Mouse (Mus musculus) heart, adult 2 months (tissue): ENCODE measurements around the gene Vwa3b.

Source experiments
- CTCF ChIP-seq: fragments of 200-600 bp; IDR thresholded peaks from 2 replicates; pipeline ENCODE4 v1.8.1; 2022; ENCODE audit warnings: antibody characterized with exemption, mild to moderate bottlenecking, moderate library complexity
- POLR2A ChIP-seq: fragments of 200-500 bp; IDR thresholded peaks from 2 replicates; pipeline ENCODE4 v1.6.1; 2011; ENCODE audit warnings: mild to moderate bottlenecking, low read depth, low read length, control low read depth; ENCODE audit not compliant: insufficient read depth

- no peak for TF ChIP-seq CTCF
- no peak for TF ChIP-seq POLR2A
These were observed 123.5 kb downstream of the Vwa3b start for GRCm38 (mm10) chr1:37149866-37150265.
